Mouse (Mus musculus) myocyte (in vitro differentiated cells): Measurements from ENCODE around the gene Kirrel3. TPM values are rescaled to one million over a fixed set of nuclear protein-coding genes. Genes with fewer than 3 reads are reported as not detected.

Experiments used
- H3K27me3 ChIP-seq: one replicate; pipeline ENCODE4 v1.6.1; 2011; ENCODE audit not compliant: control insufficient read depth, insufficient read depth, insufficient read length
- H3K36me3 ChIP-seq: one replicate; pipeline ENCODE4 v1.6.1; 2011; ENCODE audit not compliant: control insufficient read depth, insufficient read depth
- H3K4me2 ChIP-seq: one replicate; pipeline ENCODE4 v1.6.1; 2011; ENCODE audit warnings: low read depth, control low read depth
- H3K4me3 ChIP-seq: one replicate; pipeline ENCODE4 v1.5.1; 2011; ENCODE audit warnings: mild to moderate bottlenecking, control low read depth, moderate library complexity
- H3K79me2 ChIP-seq: one replicate; pipeline ENCODE4 v1.6.1; 2011; ENCODE audit not compliant: control insufficient read depth, insufficient read depth
- H3ac ChIP-seq: one replicate; pipeline ENCODE4 v1.6.1; 2011; ENCODE audit not compliant: control insufficient read depth, insufficient read length
- CEBPB ChIP-seq: IDR thresholded peaks from 2 replicates; pipeline ENCODE4 v1.6.1; 2011; ENCODE audit warnings: mild to moderate bottlenecking, moderate library complexity; ENCODE audit not compliant: poor library complexity, insufficient read depth, severe bottlenecking
- E2F4 ChIP-seq: IDR thresholded peaks from one replicate; pipeline ENCODE4 v1.6.1; 2011; ENCODE audit warnings: mild to moderate bottlenecking, control low read depth, moderate library complexity; ENCODE audit not compliant: insufficient read depth
- MAX ChIP-seq: IDR thresholded peaks from one replicate; pipeline ENCODE4 v1.6.1; 2011; ENCODE audit warnings: low read depth, mild to moderate bottlenecking, control low read depth
- MYOD1 ChIP-seq, 3 experiments: IDR thresholded peaks; one replicate each; pipeline ENCODE4 v1.6.1; 2011; ENCODE audit warnings: control low read depth in 2 of 3, low read depth in 2 of 3, mild to moderate bottlenecking in 2 of 3, moderate library complexity in 1 of 3; ENCODE audit not compliant: insufficient read length in 2 of 3, control insufficient read depth in 1 of 3
- MYOG ChIP-seq, 3 experiments: IDR thresholded peaks; one replicate each; pipeline ENCODE4 v1.6.1; 2011; ENCODE audit warnings: control low read depth in 2 of 3, low read depth in 2 of 3, mild to moderate bottlenecking in 2 of 3; ENCODE audit not compliant: insufficient read length in 2 of 3, control insufficient read depth in 1 of 3, insufficient read depth in 1 of 3
- POLR2A ChIP-seq: IDR thresholded peaks from one replicate; pipeline ENCODE4 v1.6.1; 2011; ENCODE audit warnings: low read depth, mild to moderate bottlenecking, control low read depth, moderate library complexity; ENCODE audit not compliant: insufficient read length
- POLR2AphosphoS2 ChIP-seq: IDR thresholded peaks from one replicate; pipeline ENCODE4 v1.6.1; 2011; ENCODE audit warnings: low read depth, control low read depth; ENCODE audit not compliant: insufficient read length
- REST ChIP-seq: IDR thresholded peaks from one replicate; pipeline ENCODE4 v1.6.1; 2011; ENCODE audit warnings: mild to moderate bottlenecking, control low read depth, moderate library complexity; ENCODE audit not compliant: insufficient read depth, insufficient read length
- SRF ChIP-seq: IDR thresholded peaks from one replicate; pipeline ENCODE4 v1.6.1; 2011; ENCODE audit warnings: low read depth; ENCODE audit not compliant: control insufficient read depth, insufficient read length
- TCF12 ChIP-seq: IDR thresholded peaks from one replicate; pipeline ENCODE4 v1.6.1; 2011; ENCODE audit warnings: mild to moderate bottlenecking, control low read depth; ENCODE audit not compliant: poor library complexity, insufficient read depth, severe bottlenecking
- TCF3 ChIP-seq: IDR thresholded peaks from one replicate; pipeline ENCODE4 v1.6.1; 2011; ENCODE audit warnings: low read depth, control low read depth; ENCODE audit not compliant: insufficient read length
- USF1 ChIP-seq: IDR thresholded peaks from one replicate; pipeline ENCODE4 v1.6.1; 2011; ENCODE audit warnings: low read depth, mild to moderate bottlenecking, control low read depth, moderate library complexity
- polyA plus RNA-seq: library from polyadenylated mRNA; unstranded; fragments of >200 nt; fragmentation: generic; extraction: Trizol; gene quantifications from one replicate; pipeline ENCODE4 v1.2.1, GENCODE M21; 2012; ENCODE audit warnings: missing spikeins

The Kirrel3 gene
- polyA plus RNA-seq, 1 experiment, result 2.8 TPM

GRCm38 (mm10) chr9:34939621-34940020 lies 453.9 kb downstream of the Kirrel3 start:
- Histone ChIP-seq H3K36me3 (no peaks in the 10 kb centered on the region), H3K4me2 (no peak overlapping the region), H3K27me3 (no peaks in the 10 kb centered on the region), H3ac (no peak overlapping the region), H3K4me3 (no peak overlapping the region), H3K79me2 (no peaks in the 10 kb centered on the region)
- no peak for TF ChIP-seq POLR2A
- no peak for TF ChIP-seq TCF3
- TF ChIP-seq USF1, result no peak
- TF ChIP-seq POLR2AphosphoS2, result no peak
- TF ChIP-seq MYOG (IDR thresholded peaks at IDR 0.05; ENCODE audit: control insufficient read depth in 1 of 3, insufficient read depth in 1 of 3, insufficient read length in 2 of 3, low read depth in 2 of 3), result no peak
- TF ChIP-seq MAX, result no peak
- TF ChIP-seq MYOD1 (IDR thresholded peaks at IDR 0.05; ENCODE audit: control insufficient read depth in 1 of 3, insufficient read length in 2 of 3, low read depth in 2 of 3), result no peak
- no peak for TF ChIP-seq SRF
- TF ChIP-seq E2F4, result no peak
- TF ChIP-seq TCF12, result no peak
- TF ChIP-seq CEBPB, result no peak
- no peak for TF ChIP-seq REST

DNA sequence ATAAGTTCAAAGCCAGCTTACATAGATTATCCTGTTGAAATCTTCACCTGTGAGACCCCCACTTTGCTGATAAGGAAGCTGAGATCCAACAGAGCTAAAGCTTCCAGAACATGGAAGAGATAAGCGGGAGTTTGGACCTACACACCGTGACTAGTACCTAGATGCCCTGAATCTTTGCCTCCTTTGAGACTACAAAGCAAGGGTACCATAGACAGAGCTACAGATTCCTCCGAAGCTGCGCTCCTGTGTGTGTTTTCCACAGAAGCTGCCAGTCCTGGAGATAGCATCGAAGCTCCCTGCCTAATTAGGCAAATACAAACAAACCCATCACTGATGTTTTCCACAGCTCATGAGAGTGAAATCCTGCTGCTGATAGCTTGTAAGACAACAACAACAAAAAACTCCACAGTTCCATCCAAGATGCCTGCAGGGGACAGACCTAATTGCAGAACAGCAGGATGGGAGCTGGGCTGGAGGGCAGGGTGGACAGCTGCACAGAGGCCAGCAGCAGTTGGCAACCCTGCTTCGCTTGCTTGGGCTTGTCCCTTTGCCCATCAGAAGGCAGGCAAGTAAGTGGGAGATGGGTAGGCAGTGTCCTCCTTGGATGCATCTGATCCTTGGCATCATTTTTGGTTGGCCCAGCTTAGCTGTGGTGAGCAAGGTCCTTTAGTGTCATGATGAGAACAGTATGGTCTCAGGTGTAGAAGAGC lies 456.6 kb downstream of the Kirrel3 start:
- no peaks in the 10 kb centered on the region for H3K27me3 ChIP-seq

GRCm38 (mm10) chr9:34942996-34943395 lies 457.3 kb downstream of the Kirrel3 start:
- no peak overlapping the region for H3ac ChIP-seq
- H3K36me3 ChIP-seq, result no peaks in the 10 kb centered on the region
- H3K4me2 ChIP-seq, result peak overlapping the region; percentile 47
- TF ChIP-seq REST (no peak), MAX (no peak), MYOD1 (IDR thresholded peaks at IDR 0.05; ENCODE audit: control insufficient read depth in 1 of 3, insufficient read length in 2 of 3, low read depth in 2 of 3) (peak in 2 of 3 experiments; percentile 71 to 79), CEBPB (no peak), E2F4 (no peak), POLR2AphosphoS2 (no peak), POLR2A (no peak), USF1 (no peak), SRF (no peak), TCF12 (peak; percentile 16), TCF3 (no peak), MYOG (IDR thresholded peaks at IDR 0.05; ENCODE audit: control insufficient read depth in 1 of 3, insufficient read depth in 1 of 3, insufficient read length in 2 of 3, low read depth in 2 of 3) (peak in 2 of 3 experiments; percentile 64 to 76)
- no peaks in the 10 kb centered on the region for H3K79me2 ChIP-seq
- no peaks in the 10 kb centered on the region for H3K27me3 ChIP-seq
- H3K4me3 ChIP-seq, result no peak overlapping the region

More for the DNA sequence above, 456.6 kb downstream of the Kirrel3 start:
- no peak overlapping the region for H3K4me3 ChIP-seq
- no peaks in the 10 kb centered on the region for H3K79me2 ChIP-seq
- H3K36me3 ChIP-seq, result no peaks in the 10 kb centered on the region
- H3K4me2 ChIP-seq, result peak overlapping the region; percentile 47
- H3ac ChIP-seq, result no peak overlapping the region
- TF ChIP-seq POLR2A, result no peak
- TF ChIP-seq MYOG (IDR thresholded peaks at IDR 0.05; ENCODE audit: control insufficient read depth in 1 of 3, insufficient read depth in 1 of 3, insufficient read length in 2 of 3, low read depth in 2 of 3), result peak in 2 of 3 experiments; percentile 89 to 91
- peak; percentile 66 for TF ChIP-seq REST
- peak in 2 of 3 experiments; percentile 76 to 83 for TF ChIP-seq MYOD1 (IDR thresholded peaks at IDR 0.05; ENCODE audit: control insufficient read depth in 1 of 3, insufficient read length in 2 of 3, low read depth in 2 of 3)
- TF ChIP-seq TCF3, result peak; percentile 23

GRCm38 (mm10) chr9:34945301-34945700 lies 459.6 kb downstream of the Kirrel3 start:
- Histone ChIP-seq H3K4me3 (no peak overlapping the region), H3K79me2 (no peaks in the 10 kb centered on the region), H3K27me3 (no peaks in the 10 kb centered on the region), H3K36me3 (no peaks in the 10 kb centered on the region), H3ac (no peak overlapping the region), H3K4me2 (no peak overlapping the region)
- TF ChIP-seq REST (no peak), TCF3 (peak; percentile 46), TCF12 (peak; percentile 3), E2F4 (no peak), CEBPB (no peak), MYOG (IDR thresholded peaks at IDR 0.05; ENCODE audit: control insufficient read depth in 1 of 3, insufficient read depth in 1 of 3, insufficient read length in 2 of 3, low read depth in 2 of 3) (peak in 2 of 3 experiments; percentile 82 to 89), SRF (no peak), MYOD1 (IDR thresholded peaks at IDR 0.05; ENCODE audit: control insufficient read depth in 1 of 3, insufficient read length in 2 of 3, low read depth in 2 of 3) (peak in 2 of 3 experiments; percentile 82 to 84)
